Mouse (Mus musculus): ENCODE data around the gene Smug1.

- TF ChIP-seq CTCF (IDR thresholded peaks at IDR 0.05; ENCODE audit: low read depth) = no peak
- TF ChIP-seq EP300 (optimal IDR thresholded peaks at IDR 0.05) = no peak
These were observed 46.3 kb downstream of the Smug1 start for GRCm38 (mm10) chr15:103120594-103120993.

Measured in stomach, postnatal 0 days (tissue).